Mouse (Mus musculus) cerebellum, adult 2 months (tissue): ENCODE measurements at regions not wholly inside any gene's neighbourhood (a gene's known extent, or its start where the extent isn't known, plus 50 kb on each side); places are given as distances from the start of the nearest gene placed in this dataset.

Source experiments
- DNase-seq, 2 experiments: peaks; one replicate each; pipeline ENCODE4 v3.0.0; 2021
- H3K27ac ChIP-seq: fragments of 200-500 bp; 2 replicates; pipeline ENCODE4 v1.5.1; 2012; ENCODE audit warnings: low read length, control low read depth, inconsistent platforms; ENCODE audit not compliant: insufficient read depth
- H3K27me3 ChIP-seq: fragments of 200-500 bp; 2 replicates; pipeline ENCODE4 v1.6.1; 2012; ENCODE audit warnings: inconsistent platforms, mild to moderate bottlenecking, low read length, moderate library complexity; ENCODE audit not compliant: control insufficient read depth, insufficient read depth
- H3K4me1 ChIP-seq: fragments of 200-500 bp; 2 replicates; pipeline ENCODE4 v1.6.1; 2011; ENCODE audit warnings: low read length; ENCODE audit not compliant: control insufficient read depth, insufficient read depth
- H3K4me3 ChIP-seq: fragments of 200-500 bp; replicated peaks from 2 replicates; pipeline ENCODE3; 2011; ENCODE audit warnings: mild to moderate bottlenecking, low read depth, low read length, control low read depth; ENCODE audit not compliant: insufficient read depth
- CTCF ChIP-seq: fragments of 200-500 bp; IDR thresholded peaks from 2 replicates; pipeline ENCODE4 v1.5.1; 2011; ENCODE audit warnings: low read depth, mild to moderate bottlenecking, control low read depth, low read length, moderate library complexity, borderline replicate concordance; ENCODE audit not compliant: insufficient read depth
- POLR2A ChIP-seq: fragments of 200-500 bp; IDR thresholded peaks from 2 replicates; pipeline ENCODE4 v1.6.1; 2011; ENCODE audit warnings: low read length, control low read depth, borderline replicate concordance; ENCODE audit not compliant: insufficient read depth
- WGBS: fragments of 180-500 bp; shearing (Covaris S2); methylation state at CpG from one replicate; pipeline ENCODE4 v1.1.7; 2018; 5-methylcytosine and 5-hydroxymethylcytosine counted together

DNA sequence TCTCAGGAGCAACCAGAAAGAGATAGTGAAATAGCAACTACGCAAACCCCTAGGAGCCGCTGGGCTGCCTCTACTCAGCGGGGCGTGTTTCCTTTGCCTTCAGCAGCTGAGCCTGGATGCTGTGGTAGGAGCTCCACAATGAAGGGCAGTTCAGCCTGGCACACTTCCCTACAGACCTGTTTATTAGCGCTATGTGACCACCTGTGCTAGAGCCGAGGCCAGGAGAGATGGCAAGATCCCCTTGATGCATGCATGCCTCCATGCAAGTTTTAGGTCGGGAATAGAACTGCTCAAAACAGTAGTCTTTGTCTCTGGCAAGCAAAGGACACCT, 156.1 kb downstream of the Cartpt start:
- no peak overlapping the region for H3K4me3 ChIP-seq
- WGBS: 22% methylated on average over 7 of the region's 7 CpGs
- H3K27me3 ChIP-seq: no peaks in the 10 kb centered on the region
- peak; percentile 55 to 71 for DNase-seq
- no peak for TF ChIP-seq POLR2A
- no peak for TF ChIP-seq CTCF
- H3K27ac ChIP-seq: no peak overlapping the region
- peaks cover 3% of the 10 kb centered on the region; the same call in 1 of the 2 replicates for H3K4me1 ChIP-seq

DNA sequence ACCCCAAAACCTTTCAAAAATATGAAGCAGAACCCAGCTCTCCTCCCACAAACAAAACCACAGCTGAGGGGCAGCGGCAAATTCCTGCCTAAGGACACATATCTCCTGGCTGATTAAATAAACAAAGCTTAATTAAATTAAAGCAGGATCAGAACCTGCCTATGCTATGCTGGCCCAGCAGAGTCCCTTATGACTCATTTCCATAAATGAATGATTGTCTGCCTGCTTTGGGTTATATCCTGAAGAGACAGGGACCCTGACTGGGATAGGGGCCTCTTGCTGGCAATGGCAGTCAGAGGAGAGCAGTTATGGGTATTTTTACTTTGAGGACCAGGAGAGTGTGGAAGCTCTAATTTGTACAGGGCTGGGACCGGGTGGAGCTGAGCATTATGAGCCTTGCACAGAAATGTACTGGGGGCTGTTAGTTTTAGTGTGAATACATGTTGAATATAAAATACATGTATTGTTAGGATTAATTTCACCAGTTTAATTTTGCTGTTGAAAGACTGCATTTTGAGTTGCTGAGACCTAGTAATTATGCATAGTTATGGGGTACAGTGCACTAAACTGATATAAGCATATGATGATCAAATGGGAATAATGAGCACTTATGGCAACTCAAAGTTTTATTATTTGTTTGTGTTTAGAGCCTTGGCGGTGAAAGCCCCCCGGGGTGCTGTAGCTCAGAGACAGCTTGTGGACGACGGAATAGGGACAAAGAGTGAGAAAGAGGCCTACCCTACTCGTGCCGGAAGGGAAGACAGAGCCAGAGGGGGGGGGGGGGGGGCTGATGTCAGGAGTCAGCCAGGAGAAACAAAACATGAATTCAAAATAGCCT, 156.7 kb downstream of the Cartpt start:
- Histone ChIP-seq H3K4me1 (peaks cover 3% of the 10 kb centered on the region; the same call in 1 of the 2 replicates), H3K27me3 (no peaks in the 10 kb centered on the region), H3K4me3 (no peak overlapping the region), H3K27ac (no peak overlapping the region)
- TF ChIP-seq POLR2A (no peak), CTCF (no peak)
- no peak for DNase-seq
- WGBS: 38% methylated on average over 8 of the region's 8 CpGs

DNA sequence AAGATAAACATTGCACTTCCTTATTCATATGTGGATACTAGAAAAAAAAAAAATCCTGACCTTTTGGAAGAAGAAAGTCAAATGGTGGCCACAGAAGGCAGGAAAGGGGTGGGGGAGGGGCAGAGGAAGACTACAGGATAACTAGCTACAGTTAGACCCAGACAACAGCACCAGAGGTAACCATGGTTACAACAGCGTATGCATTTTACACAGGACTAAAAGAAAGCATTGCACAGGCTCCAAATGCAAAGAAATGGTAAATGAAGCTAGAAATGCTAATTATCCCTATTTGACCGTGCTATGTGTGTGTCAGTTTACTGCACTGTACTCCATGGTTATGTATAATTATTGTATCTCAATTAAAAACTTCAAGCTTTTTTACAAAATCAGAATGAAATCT, 158.4 kb downstream of the Cartpt start:
- TF ChIP-seq CTCF (no peak), POLR2A (no peak)
- WGBS: 80% methylated on average over 2 of the region's 2 CpGs
- DNase-seq: no peak
- Histone ChIP-seq H3K27ac (no peak overlapping the region), H3K4me3 (no peak overlapping the region), H3K4me1 (peaks cover 3% of the 10 kb centered on the region; the same call in 1 of the 2 replicates), H3K27me3 (no peaks in the 10 kb centered on the region)

DNA sequence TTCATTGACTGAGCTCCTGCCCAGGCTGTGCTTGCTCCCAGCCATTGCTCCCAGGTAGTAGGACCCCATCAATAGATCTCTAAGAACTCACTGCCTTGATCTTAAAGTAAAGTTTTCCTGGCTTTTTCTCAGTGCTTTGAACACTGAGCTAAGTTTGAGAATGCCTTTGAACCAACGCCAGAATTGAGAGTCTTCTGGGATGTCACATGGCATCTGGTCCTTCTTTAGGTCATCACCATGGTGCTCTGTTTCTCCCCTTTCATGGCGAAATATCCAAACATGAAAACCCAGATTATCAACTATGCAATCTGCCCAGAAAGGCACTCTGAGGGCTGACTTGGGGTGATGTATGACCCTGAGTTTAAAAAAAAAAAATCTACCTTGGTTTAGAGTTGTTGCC, 158.9 kb downstream of the Cartpt start:
- DNase-seq: no peak
- TF ChIP-seq POLR2A (no peak), CTCF (no peak)
- no peaks in the 10 kb centered on the region for H3K27me3 ChIP-seq
- no peak overlapping the region for H3K4me3 ChIP-seq
- H3K27ac ChIP-seq: no peak overlapping the region
- WGBS: 58% methylated on average over 2 of the region's 2 CpGs
- H3K4me1 ChIP-seq: peaks cover 3% of the 10 kb centered on the region; the same call in 1 of the 2 replicates

DNA sequence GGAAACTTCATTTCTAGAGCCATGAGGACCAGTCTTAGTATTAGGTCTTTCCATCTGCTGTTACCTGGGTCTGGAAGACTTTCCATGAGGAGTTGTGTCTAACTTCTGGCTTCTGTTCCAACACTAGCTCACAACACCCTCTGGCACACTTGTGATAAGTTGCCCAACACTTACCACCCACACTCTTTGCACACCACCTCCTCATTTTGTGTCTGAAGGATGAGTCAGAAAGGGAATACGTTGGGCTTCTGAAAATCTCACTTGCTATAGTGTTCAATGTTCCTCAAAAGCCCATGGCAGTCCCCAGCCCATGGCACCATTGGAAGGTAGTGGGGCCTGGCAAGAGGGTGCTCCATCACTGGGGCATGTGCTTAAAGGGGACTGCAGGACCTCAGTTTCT, 161.5 kb downstream of the Cartpt start:
- H3K4me3 ChIP-seq: no peak overlapping the region
- no peaks in the 10 kb centered on the region for H3K4me1 ChIP-seq
- no peak overlapping the region for H3K27ac ChIP-seq
- no peak for TF ChIP-seq CTCF
- TF ChIP-seq POLR2A: no peak
- DNase-seq: no peak
- 75% methylated on average over 1 of the region's 1 CpGs for WGBS
- H3K27me3 ChIP-seq: no peaks in the 10 kb centered on the region

DNA sequence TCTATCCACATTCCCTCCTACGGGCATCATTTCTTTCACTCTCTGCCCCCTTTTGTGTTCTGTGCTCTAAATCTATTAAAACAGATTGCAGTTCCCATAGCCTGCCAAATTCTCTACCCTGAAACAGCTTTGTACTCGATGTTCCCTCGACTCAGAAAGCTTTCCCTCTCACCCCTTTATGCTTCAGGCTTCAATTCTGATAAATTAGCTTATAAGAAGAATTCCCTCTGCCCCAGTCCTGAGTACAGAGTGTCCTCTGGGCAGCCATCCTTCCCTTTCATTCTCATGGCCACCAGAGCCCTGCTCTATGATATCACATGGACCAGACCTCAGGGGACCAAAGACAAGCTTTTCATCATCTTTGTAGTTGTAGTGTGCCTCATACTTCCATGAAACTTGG, 163.6 kb downstream of the Cartpt start:
- no peaks in the 10 kb centered on the region for H3K27me3 ChIP-seq
- TF ChIP-seq POLR2A (no peak), CTCF (no peak)
- no peak for DNase-seq
- no peak overlapping the region for H3K27ac ChIP-seq
- H3K4me3 ChIP-seq: no peak overlapping the region
- 48% methylated on average over 3 of the region's 3 CpGs for WGBS
- H3K4me1 ChIP-seq: no peaks in the 10 kb centered on the region

DNA sequence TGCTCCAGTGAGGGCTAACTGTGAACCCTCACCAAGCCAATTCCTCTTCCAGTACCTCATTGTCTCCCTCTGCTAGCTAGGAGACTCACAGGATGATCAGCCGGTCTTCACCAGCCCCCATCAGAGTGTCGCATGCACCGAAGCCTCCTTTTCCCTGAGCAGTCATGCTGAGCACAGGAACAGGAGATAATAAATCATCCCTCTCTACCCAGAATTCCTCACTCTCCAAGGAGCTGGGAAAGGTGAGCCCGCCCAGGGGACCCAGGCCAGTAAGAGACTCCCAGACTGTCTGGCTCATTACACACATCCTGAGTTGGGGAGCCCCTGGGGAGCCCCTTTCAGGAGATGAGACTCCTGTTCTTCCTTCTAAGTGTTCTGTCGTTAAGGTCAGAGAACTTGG, 171.7 kb downstream of the Cartpt start:
- no peak overlapping the region for H3K27ac ChIP-seq
- 69% methylated on average over 5 of the region's 5 CpGs for whole genome bisulfite sequencing
- TF ChIP-seq CTCF: no peak
- TF ChIP-seq POLR2A: no peak
- no peaks in the 10 kb centered on the region for H3K27me3 ChIP-seq
- DNase-seq: no peak
- no peak overlapping the region for H3K4me3 ChIP-seq
- no peaks in the 10 kb centered on the region for H3K4me1 ChIP-seq

DNA sequence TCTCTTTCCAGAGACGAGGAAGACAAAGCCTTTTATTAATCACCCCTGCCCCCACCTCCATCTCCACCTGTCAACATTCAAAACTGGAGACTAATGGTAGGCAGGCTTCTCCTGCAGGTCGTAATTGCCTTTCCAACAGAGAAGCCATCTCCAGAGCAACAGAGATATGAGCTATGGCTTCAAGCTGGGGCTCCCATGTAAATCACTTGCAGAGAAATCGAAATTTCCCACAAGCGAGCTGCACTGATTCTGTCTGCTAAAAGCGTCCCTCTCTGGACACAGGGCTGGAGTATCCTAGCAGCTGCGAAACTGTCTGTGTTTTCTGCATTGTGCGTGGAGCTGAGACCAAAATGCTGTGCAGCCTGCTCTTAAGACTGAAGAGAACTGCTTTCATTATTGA, 176.6 kb downstream of the Cartpt start:
- TF ChIP-seq POLR2A (no peak), CTCF (no peak)
- Histone ChIP-seq H3K4me1 (no peaks in the 10 kb centered on the region), H3K4me3 (no peak overlapping the region), H3K27ac (no peak overlapping the region), H3K27me3 (no peaks in the 10 kb centered on the region)
- 40% methylated on average over 7 of the region's 7 CpGs for WGBS
- DNase-seq: no peak
